18 mouse cellular contexts compared by ENCODE assay signal in the genomic region with DNA sequence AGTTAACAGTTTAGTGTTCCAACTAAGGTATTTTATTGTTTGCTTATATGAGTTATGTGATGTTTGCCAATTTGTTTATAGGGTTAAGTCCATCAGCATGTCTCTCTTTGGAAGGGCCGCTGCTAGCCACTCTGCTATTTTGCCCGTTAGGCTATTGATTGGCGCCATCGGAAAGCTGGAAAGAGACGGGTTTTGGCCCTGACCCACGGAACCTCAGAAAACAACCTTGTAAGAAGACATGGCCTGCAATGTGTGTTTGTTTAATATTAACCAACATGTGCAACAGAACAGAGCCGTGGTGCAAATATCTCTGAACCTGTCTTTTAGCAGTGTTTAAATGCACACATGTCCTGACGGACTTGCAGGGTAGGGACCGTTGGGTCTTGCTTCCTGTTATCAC. TPM values are rescaled to one million over a fixed set of nuclear protein-coding genes. Genes with fewer than 3 reads are reported as not detected.
DNase-seq lines count a peak whose midpoint lies in the region; ATAC-seq and TF ChIP-seq lines count a peak whose summit lies in the region.
"Had no signal": no experiment of that assay in that cellular context is flagged by ENCODE, and none has a peak within 500 bp of the region (broad histone marks: within the 10 kb centered on the region; RNA-seq: fewer than 3 reads in every experiment).

No protein-coding gene starts in this region.

- no peak for ATAC-seq in heart, embryonic 12.5 days (ENCODE audit: insufficient number of reproducible peaks, low FRiP score)
- ATAC-seq in kidney, embryonic 16.5 days (ENCODE audit: low FRiP score, low TSS enrichment): no peak
- ATAC-seq in liver, embryonic 12.5 days: no peak
- ATAC-seq: Patski had no signal

- peaks cover 27% of the 10 kb centered on the region for H3K4me1 ChIP-seq in heart, embryonic 12.5 days (replicated peaks)
- peaks cover 14% of the 10 kb centered on the region for H3K4me1 ChIP-seq in kidney, embryonic 16.5 days (ENCODE audit: insufficient read depth, low read length)
- H3K4me1 ChIP-seq in kidney, adult 2 months (ENCODE audit: control insufficient read depth, insufficient read depth, low read length): no peaks in the 10 kb centered on the region
- H3K4me1 ChIP-seq in embryonic fibroblast, embryonic 13.5 days (ENCODE audit: control insufficient read depth, insufficient read depth, low read length): peaks cover 13% of the 10 kb centered on the region
- H3K4me1 ChIP-seq in liver, embryonic 12.5 days: peaks cover 13% of the 10 kb centered on the region
- H3K4me1 ChIP-seq: hindbrain, embryonic 15.5 days; midbrain, embryonic 10.5 days; neural tube, embryonic 13.5 days had no signal

- H3K27ac ChIP-seq in heart, embryonic 12.5 days (ENCODE audit: poor library complexity, severe bottlenecking): peak overlapping the region; percentile 78
- H3K27ac ChIP-seq in kidney, embryonic 16.5 days (ENCODE audit: low read length): peak overlapping the region; percentile 63; the same call in 1 of the 2 replicates
- H3K27ac ChIP-seq in kidney, adult 2 months (ENCODE audit: insufficient read depth, low read depth, low read length): no peak overlapping the region
- H3K27ac ChIP-seq in embryonic fibroblast, embryonic 13.5 days (ENCODE audit: insufficient read depth, low read length): peak overlapping the region; percentile 94
- peak overlapping the region; percentile 61; the same call in 1 of the 2 replicates for H3K27ac ChIP-seq in liver, embryonic 12.5 days
- H3K27ac ChIP-seq: hindbrain, embryonic 15.5 days; kidney, postnatal 0 days; midbrain, embryonic 10.5 days; neural tube, embryonic 13.5 days had no signal

- intact Hi-C loops in heart, postnatal 14 days (cut with DNase I): no loop called here

- H3K9me3 ChIP-seq in heart, embryonic 12.5 days (replicated peaks): no peaks in the 10 kb centered on the region
- H3K9me3 ChIP-seq in kidney, embryonic 16.5 days (ENCODE audit: low read length): no peaks in the 10 kb centered on the region
- no peaks in the 10 kb centered on the region for H3K9me3 ChIP-seq in liver, embryonic 12.5 days (replicated peaks)
- H3K9me3 ChIP-seq: hindbrain, embryonic 15.5 days; midbrain, embryonic 10.5 days; neural tube, embryonic 13.5 days had no signal

- TF ChIP-seq CTCF in kidney, adult 2 months (conservative IDR thresholded peaks at IDR 0.05; ENCODE audit: insufficient read depth, insufficient read length, low read depth, low read length): no peak
- TF ChIP-seq CTCF in embryonic fibroblast, embryonic 13.5 days (IDR thresholded peaks at IDR 0.05; ENCODE audit: borderline replicate concordance, insufficient read depth, low read length): no peak

- peaks cover 8% of the 10 kb centered on the region; the same call in 1 of the 2 replicates for H3K36me3 ChIP-seq in heart, embryonic 12.5 days
- H3K36me3 ChIP-seq in kidney, embryonic 16.5 days (ENCODE audit: insufficient read depth, low read length): no peaks in the 10 kb centered on the region
- H3K36me3 ChIP-seq in kidney, adult 2 months (ENCODE audit: control insufficient read depth, insufficient read depth, low read length): no peaks in the 10 kb centered on the region
- H3K36me3 ChIP-seq in liver, embryonic 12.5 days: no peaks in the 10 kb centered on the region
- H3K36me3 ChIP-seq: hindbrain, embryonic 15.5 days; midbrain, embryonic 10.5 days; neural tube, embryonic 13.5 days had no signal

- H3K4me3 ChIP-seq in heart, embryonic 12.5 days: no peak overlapping the region
- H3K4me3 ChIP-seq in kidney, embryonic 16.5 days (ENCODE audit: low read length): no peak overlapping the region
- H3K4me3 ChIP-seq in kidney, adult 2 months (ENCODE audit: insufficient read depth, low read depth, low read length): no peak overlapping the region
- no peak overlapping the region for H3K4me3 ChIP-seq in embryonic fibroblast, embryonic 13.5 days (ENCODE audit: insufficient read depth, low read length)
- H3K4me3 ChIP-seq in liver, embryonic 12.5 days: no peak overlapping the region
- H3K4me3 ChIP-seq: hindbrain, embryonic 15.5 days; midbrain, embryonic 10.5 days; neural tube, embryonic 13.5 days had no signal

- no peak overlapping the region for H3K4me2 ChIP-seq in heart, embryonic 12.5 days
- H3K4me2 ChIP-seq in kidney, embryonic 16.5 days (replicated peaks; ENCODE audit: low read depth, low read length): no peak overlapping the region
- no peak overlapping the region for H3K4me2 ChIP-seq in liver, embryonic 12.5 days
- H3K4me2 ChIP-seq: hindbrain, embryonic 15.5 days; neural tube, embryonic 13.5 days had no signal

- H3K9ac ChIP-seq in heart, embryonic 12.5 days: no peak overlapping the region
- H3K9ac ChIP-seq in kidney, embryonic 16.5 days (replicated peaks; ENCODE audit: low read length): no peak overlapping the region
- H3K9ac ChIP-seq in liver, embryonic 12.5 days: no peak overlapping the region
- H3K9ac ChIP-seq: hindbrain, embryonic 15.5 days; neural tube, embryonic 13.5 days had no signal

- no peaks in the 10 kb centered on the region for H3K27me3 ChIP-seq in heart, embryonic 12.5 days (replicated peaks)
- no peaks in the 10 kb centered on the region for H3K27me3 ChIP-seq in kidney, embryonic 16.5 days (ENCODE audit: insufficient read depth, low read length)
- no peaks in the 10 kb centered on the region for H3K27me3 ChIP-seq in kidney, adult 2 months (replicated peaks; ENCODE audit: control insufficient read depth, insufficient read depth, low read length)
- no peaks in the 10 kb centered on the region for H3K27me3 ChIP-seq in liver, embryonic 12.5 days (replicated peaks)
- H3K27me3 ChIP-seq: hindbrain, embryonic 15.5 days; neural tube, embryonic 13.5 days; Patski had no signal

- WGBS in heart, embryonic 12.5 days: 85% methylated on average over 9 of the region's 9 CpGs
- 78% methylated on average over 9 of the region's 9 CpGs for WGBS in kidney, embryonic 16.5 days
- 66% methylated on average over 9 of the region's 9 CpGs for WGBS in kidney, adult 2 months
- 71% methylated on average over 9 of the region's 9 CpGs for WGBS in liver, embryonic 12.5 days (ENCODE audit: insufficient replicate concordance)

- DNase-seq in heart, postnatal 14 days: no peak
- DNase-seq in kidney, adult 2 months: no peak
- DNase-seq in adrenal gland, postnatal 4 days (ENCODE audit: low spot score in 2 of 2): no peak
- no peak for DNase-seq in gastrocnemius, adult 18-20 months (ENCODE audit: low spot score)
- DNase-seq: B cell, adult 2 months; cerebellum, postnatal 14 days; gastrocnemius, postnatal 14 days; layer of hippocampus, adult 9-11 months had no signal

- no peak for TF ChIP-seq POLR2A in kidney, adult 2 months (IDR thresholded peaks at IDR 0.05; ENCODE audit: low read depth, low read length)
- no peak for TF ChIP-seq POLR2A in embryonic fibroblast, embryonic 13.5 days (IDR thresholded peaks at IDR 0.05; ENCODE audit: low read depth, low read length)

RNA-seq across cellular contexts. Expression of a gene that starts 14.6 kb away (rescaled TPM):
- 159 and 174 TPM in 2 replicates for polyA plus RNA-seq in heart, embryonic 12.5 days (2016; fragmentation: Nextera tagmentation; extraction: Ambion mirVana)
- total RNA-seq in heart, postnatal 14 days (2021): 10 to 100 TPM; 19.7 to 30.1 TPM
- polyA plus RNA-seq in kidney, embryonic 16.5 days (2015; fragmentation: Nextera tagmentation; extraction: Ambion mirVana): 74.2 and 77.9 TPM in 2 replicates
- 2.6 and 2.7 TPM in 2 replicates for polyA plus RNA-seq in kidney, adult 2 months (2012; rRNA removed)
- 71.6 and 93.6 TPM in 2 replicates for polyA plus RNA-seq in embryonic fibroblast, embryonic 13.5 days (2011; ENCODE audit: insufficient read length, low read depth, missing spikeins)
- polyA plus RNA-seq in liver, embryonic 12.5 days (2016; fragmentation: Nextera tagmentation; extraction: Ambion mirVana): 43.1 and 45.1 TPM in 2 replicates
- total RNA-seq in adrenal gland, postnatal 4 days (2021): 10 to 100 TPM; 30.2 to 62.8 TPM
- total RNA-seq in gastrocnemius, adult 18-20 months (2021): 100 to 1,000 TPM; 117 to 129 TPM
- total RNA-seq: monocyte, adult 5-6 weeks had no signal

Comparison
In these comparisons a context has a peak if more than half of its experiments do, and no peak if none do; other contexts are left out.
1. RNA of a gene that starts 14.6 kb away (polyA plus RNA-seq): 159 to 174 TPM in heart, embryonic 12.5 days, 71.6 to 93.6 TPM in embryonic fibroblast, embryonic 13.5 days, 74.2 to 77.9 TPM in kidney, embryonic 16.5 days and 43.1 to 45.1 TPM in liver, embryonic 12.5 days; 2.6 to 2.7 TPM in kidney, adult 2 months; every median in the first group is over 10 times any median in the second.